Mouse (Mus musculus): ENCODE results near the gene Comt. TPM values are rescaled to one million over a fixed set of nuclear protein-coding genes. Genes with fewer than 3 reads are reported as not detected.

Comt gene
- polyA plus RNA-seq, 1 experiment from 2014 or later: 50.8 TPM

DNA sequence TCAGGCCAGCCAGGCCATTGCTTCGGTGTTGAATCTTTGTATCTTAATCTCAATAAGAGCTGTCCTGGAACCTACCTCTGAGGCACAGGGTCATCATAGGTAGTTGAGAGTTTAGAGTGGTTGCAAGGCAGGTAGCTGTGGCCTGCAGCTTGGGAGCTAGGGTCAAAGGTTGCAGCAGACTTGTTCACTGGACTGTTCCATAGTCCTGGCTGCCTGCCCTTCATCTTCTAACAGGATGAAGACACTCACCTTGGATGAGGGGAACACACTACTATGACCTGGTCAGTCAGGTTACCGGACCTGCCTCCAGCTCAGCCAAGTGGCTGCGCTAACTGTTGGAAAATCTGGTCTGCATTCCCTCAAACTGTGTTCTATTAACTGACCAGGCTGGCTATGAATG is 35.5 kb downstream of the Comt start:
- H3K36me3 ChIP-seq (ENCODE audit: control insufficient read depth, insufficient read depth, low read length): no peaks in the 10 kb centered on the region
- H3K4me3 ChIP-seq (ENCODE audit: low read depth, low read length): no peak overlapping the region
- H3K9me3 ChIP-seq (ENCODE audit: control insufficient read depth, low read length): no peaks in the 10 kb centered on the region
- H3K9ac ChIP-seq (ENCODE audit: low read length): no peak overlapping the region
- H3K4me2 ChIP-seq: no peak overlapping the region
- H3K27ac ChIP-seq (ENCODE audit: low read depth, low read length): no peak overlapping the region
- 98% methylated on average over 3 of the region's 3 CpGs for WGBS
- H3K4me1 ChIP-seq (ENCODE audit: control insufficient read depth, insufficient read depth, low read length): peaks cover 58% of the 10 kb centered on the region
- DNase-seq (ENCODE audit: low spot score, missing footprints): no peak
- no peak for ATAC-seq (ENCODE audit: low FRiP score)
- H3K27me3 ChIP-seq (ENCODE audit: control insufficient read depth, insufficient read depth, low read length): no peaks in the 10 kb centered on the region

DNA sequence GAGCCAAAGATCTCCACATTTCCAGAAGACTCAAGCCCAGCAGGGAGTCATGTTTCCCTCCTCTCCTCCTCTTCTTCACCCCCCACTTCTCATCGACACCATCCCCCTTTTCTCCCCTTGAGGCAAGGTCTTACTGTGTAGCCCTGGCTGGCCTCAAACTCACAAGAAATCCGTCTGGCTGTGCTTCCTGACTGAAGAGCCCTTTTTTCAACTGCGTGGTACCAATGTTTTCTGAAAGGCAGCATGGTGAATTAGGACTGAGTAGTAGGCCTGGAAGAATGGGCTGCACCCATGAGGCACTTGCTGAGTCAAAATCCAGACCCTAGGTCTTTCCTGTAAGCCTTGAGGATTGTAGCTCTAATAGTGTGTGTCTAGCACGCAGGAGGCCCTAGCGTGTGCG is 36.3 kb downstream of the Comt start:
- H3K27ac ChIP-seq (ENCODE audit: low read depth, low read length): no peak overlapping the region
- no peaks in the 10 kb centered on the region for H3K27me3 ChIP-seq (ENCODE audit: control insufficient read depth, insufficient read depth, low read length)
- H3K4me3 ChIP-seq (ENCODE audit: low read depth, low read length): no peak overlapping the region
- no peak for ATAC-seq (ENCODE audit: low FRiP score)
- no peak overlapping the region for H3K9ac ChIP-seq (ENCODE audit: low read length)
- H3K4me2 ChIP-seq: no peak overlapping the region
- peak; percentile 75 for DNase-seq (ENCODE audit: low spot score, missing footprints)
- WGBS: 75% methylated on average over 6 of the region's 6 CpGs
- H3K9me3 ChIP-seq (ENCODE audit: control insufficient read depth, low read length): no peaks in the 10 kb centered on the region
- no peaks in the 10 kb centered on the region for H3K36me3 ChIP-seq (ENCODE audit: control insufficient read depth, insufficient read depth, low read length)
- H3K4me1 ChIP-seq (ENCODE audit: control insufficient read depth, insufficient read depth, low read length): peaks cover 51% of the 10 kb centered on the region

DNA sequence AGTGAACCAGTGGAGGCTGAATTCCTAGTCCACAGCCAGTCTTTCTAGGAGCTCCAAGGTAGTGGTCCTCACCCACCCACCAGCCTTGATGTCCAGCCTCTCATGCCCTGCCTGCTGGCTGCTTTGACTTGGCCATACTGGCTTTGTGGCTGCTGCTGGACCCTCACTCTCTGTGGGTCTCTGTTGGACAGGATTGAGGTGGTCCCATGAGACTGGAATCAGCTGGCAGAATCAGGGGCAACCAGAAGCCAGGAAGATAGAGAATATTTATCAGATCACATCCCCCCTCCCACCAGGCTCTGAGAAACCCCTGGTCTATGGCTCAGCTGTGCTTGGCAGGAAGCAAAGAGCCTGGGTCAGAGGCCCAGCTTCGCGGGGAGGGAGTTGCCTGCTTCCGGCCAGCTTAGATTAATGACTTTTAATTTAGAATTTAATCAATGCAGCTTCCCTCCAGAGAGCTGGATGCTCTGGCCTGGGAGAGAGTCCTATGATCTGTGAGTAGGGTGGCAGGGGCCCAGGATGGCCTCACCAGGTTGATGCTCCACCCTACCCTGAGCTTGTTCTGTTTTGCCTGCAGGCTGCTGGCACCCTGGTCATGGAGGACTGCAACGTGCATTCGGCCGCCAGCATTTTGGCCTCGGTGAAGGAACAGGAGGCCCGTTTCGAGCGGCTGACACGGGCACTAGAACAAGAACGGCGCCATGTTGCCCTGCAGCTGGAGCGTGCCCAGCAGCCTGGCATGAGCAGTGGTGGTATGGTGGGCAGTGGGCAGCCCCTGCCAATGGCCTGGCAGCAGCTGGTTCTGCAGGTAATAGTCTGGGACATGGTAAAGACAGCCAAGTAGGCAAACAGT is 37.8 kb downstream of the Comt start:
- DNase-seq (ENCODE audit: low spot score, missing footprints): no peak
- Histone ChIP-seq H3K27ac (ENCODE audit: low read depth, low read length) (peak overlapping the region; percentile 37), H3K9me3 (ENCODE audit: control insufficient read depth, low read length) (no peaks in the 10 kb centered on the region), H3K4me3 (ENCODE audit: low read depth, low read length) (no peak overlapping the region), H3K4me2 (no peak overlapping the region), H3K9ac (ENCODE audit: low read length) (peak overlapping the region; percentile 7; the same call in 1 of the 2 replicates), H3K27me3 (ENCODE audit: control insufficient read depth, insufficient read depth, low read length) (no peaks in the 10 kb centered on the region), H3K4me1 (ENCODE audit: control insufficient read depth, insufficient read depth, low read length) (peaks cover 42% of the 10 kb centered on the region), H3K36me3 (ENCODE audit: control insufficient read depth, insufficient read depth, low read length) (no peaks in the 10 kb centered on the region)
- WGBS: 93% methylated on average over 14 of the region's 14 CpGs
- ATAC-seq (ENCODE audit: low FRiP score): no peak

DNA sequence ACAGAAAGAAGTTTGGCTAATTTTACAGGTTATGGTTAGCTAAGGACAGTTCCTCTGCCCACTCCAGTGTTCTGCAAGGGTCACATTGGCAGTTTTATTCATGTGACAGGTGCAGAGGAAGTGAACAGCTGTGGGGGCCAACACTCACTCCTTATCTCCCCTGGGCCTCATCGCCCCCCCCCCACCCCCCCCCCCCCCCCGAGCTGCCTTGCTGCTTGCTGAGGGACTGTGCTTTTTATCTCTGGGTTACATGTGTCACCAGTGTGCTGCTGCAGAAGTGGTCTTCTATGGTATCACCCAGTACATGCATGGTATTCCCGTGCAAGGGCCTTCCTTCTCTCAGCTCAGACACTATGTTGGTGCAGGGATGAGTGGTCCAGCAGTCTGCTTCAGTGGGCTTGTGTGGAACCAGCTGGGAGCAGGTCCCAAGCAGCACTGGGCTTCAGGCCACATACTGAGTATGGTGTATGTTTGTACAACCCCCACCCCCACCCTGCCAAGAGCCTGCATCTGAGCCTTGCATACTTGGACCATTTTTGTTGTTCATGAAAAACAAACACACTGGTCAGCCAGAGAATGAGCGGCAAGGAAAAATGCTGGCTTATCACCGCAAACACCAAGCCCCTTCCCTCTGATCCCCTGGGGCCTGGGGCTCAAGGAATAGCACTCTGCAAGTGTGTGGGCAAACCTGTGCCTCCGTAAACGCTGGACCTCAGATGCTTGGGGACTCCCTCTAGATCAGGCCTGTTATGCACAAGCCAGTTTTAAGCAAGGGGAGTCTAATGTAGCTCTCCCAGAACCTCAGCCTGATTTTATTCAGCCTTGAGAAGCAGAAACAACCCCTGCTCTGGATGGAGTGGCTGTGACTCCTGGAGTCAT is 38.7 kb downstream of the Comt start:
- WGBS: 38% methylated on average over 6 of the region's 7 CpGs
- H3K9ac ChIP-seq (ENCODE audit: low read length): no peak overlapping the region; the same call in 1 of the 2 replicates
- H3K36me3 ChIP-seq (ENCODE audit: control insufficient read depth, insufficient read depth, low read length): no peaks in the 10 kb centered on the region

GRCm38 (mm10) chr16:18386972-18387371 is 39.7 kb downstream of the Comt start:
- no peak for ATAC-seq (ENCODE audit: low FRiP score)
- H3K4me3 ChIP-seq (ENCODE audit: low read depth, low read length): no peak overlapping the region
- DNase-seq (ENCODE audit: low spot score, missing footprints): no peak
- H3K27ac ChIP-seq (ENCODE audit: low read depth, low read length): no peak overlapping the region
- H3K4me1 ChIP-seq (ENCODE audit: control insufficient read depth, insufficient read depth, low read length): peaks cover 47% of the 10 kb centered on the region
- H3K9me3 ChIP-seq (ENCODE audit: control insufficient read depth, low read length): no peaks in the 10 kb centered on the region
- H3K27me3 ChIP-seq (ENCODE audit: control insufficient read depth, insufficient read depth, low read length): no peaks in the 10 kb centered on the region
- H3K4me2 ChIP-seq: no peak overlapping the region
- H3K9ac ChIP-seq (ENCODE audit: low read length): no peak overlapping the region
- H3K36me3 ChIP-seq (ENCODE audit: control insufficient read depth, insufficient read depth, low read length): no peaks in the 10 kb centered on the region
- 45% methylated on average over 3 of the region's 3 CpGs for WGBS

More for the DNA sequence above, 38.7 kb downstream of the Comt start:
- no peak overlapping the region for H3K4me2 ChIP-seq
- H3K27me3 ChIP-seq (ENCODE audit: control insufficient read depth, insufficient read depth, low read length): no peaks in the 10 kb centered on the region
- no peak overlapping the region for H3K4me3 ChIP-seq (ENCODE audit: low read depth, low read length)
- ATAC-seq (ENCODE audit: low FRiP score) (no peak), DNase-seq (ENCODE audit: low spot score, missing footprints) (no peak)
- H3K27ac ChIP-seq (ENCODE audit: low read depth, low read length): peak overlapping the region; percentile 37
- no peaks in the 10 kb centered on the region for H3K9me3 ChIP-seq (ENCODE audit: control insufficient read depth, low read length)
- peaks cover 41% of the 10 kb centered on the region for H3K4me1 ChIP-seq (ENCODE audit: control insufficient read depth, insufficient read depth, low read length)

DNA sequence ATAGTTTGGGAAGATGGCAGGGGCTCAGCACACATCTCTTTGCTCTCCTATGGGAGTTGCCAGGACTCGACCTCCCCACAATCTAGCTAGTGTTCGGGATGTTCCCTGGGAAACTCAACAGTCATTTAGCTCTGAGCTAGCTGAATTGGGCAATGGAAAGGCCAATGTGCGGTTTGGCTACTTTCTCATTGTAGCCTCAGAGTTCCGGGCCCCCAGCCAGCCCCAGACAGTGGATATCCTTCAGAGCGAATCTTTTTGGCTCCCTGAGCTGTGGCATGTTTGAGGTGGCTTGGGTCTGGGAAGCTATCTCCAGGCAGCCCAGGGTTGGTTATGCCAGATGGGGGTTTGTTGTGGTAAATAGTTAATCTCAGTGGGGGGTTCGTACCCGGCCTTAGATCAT is 40.2 kb downstream of the Comt start:
- Histone ChIP-seq H3K9ac (ENCODE audit: low read length) (no peak overlapping the region), H3K27ac (ENCODE audit: low read depth, low read length) (no peak overlapping the region), H3K36me3 (ENCODE audit: control insufficient read depth, insufficient read depth, low read length) (no peaks in the 10 kb centered on the region), H3K4me1 (ENCODE audit: control insufficient read depth, insufficient read depth, low read length) (peaks cover 51% of the 10 kb centered on the region), H3K27me3 (ENCODE audit: control insufficient read depth, insufficient read depth, low read length) (no peaks in the 10 kb centered on the region), H3K4me2 (no peak overlapping the region), H3K9me3 (ENCODE audit: control insufficient read depth, low read length) (no peaks in the 10 kb centered on the region), H3K4me3 (ENCODE audit: low read depth, low read length) (no peak overlapping the region)
- ATAC-seq (ENCODE audit: low FRiP score) (no peak), DNase-seq (ENCODE audit: low spot score, missing footprints) (no peak)
- WGBS: 82% methylated on average over 7 of the region's 7 CpGs

DNA sequence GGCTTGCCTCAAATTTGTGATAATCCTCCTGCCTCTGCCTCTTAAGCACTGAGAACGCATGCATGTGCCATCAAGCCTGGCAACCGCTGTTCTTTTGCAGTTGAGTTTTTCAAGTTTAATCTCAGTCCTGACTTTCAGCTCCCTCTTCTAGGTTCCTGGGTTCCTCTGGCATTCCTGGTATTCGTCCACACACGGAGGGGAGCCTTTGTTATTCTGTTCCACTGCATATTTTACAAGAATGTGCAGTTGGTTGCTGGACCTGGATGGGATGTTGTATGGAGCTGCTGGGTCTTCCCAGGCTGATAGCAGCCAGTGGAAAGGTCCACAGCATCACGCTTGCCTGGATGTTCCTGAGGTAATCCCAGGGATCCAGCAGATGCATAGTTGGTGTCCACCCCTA is 41.2 kb downstream of the Comt start:
- H3K9me3 ChIP-seq (ENCODE audit: control insufficient read depth, low read length): no peaks in the 10 kb centered on the region
- no peak overlapping the region for H3K4me3 ChIP-seq (ENCODE audit: low read depth, low read length)
- no peak overlapping the region for H3K27ac ChIP-seq (ENCODE audit: low read depth, low read length)
- no peak overlapping the region for H3K4me2 ChIP-seq
- H3K36me3 ChIP-seq (ENCODE audit: control insufficient read depth, insufficient read depth, low read length): no peaks in the 10 kb centered on the region
- H3K27me3 ChIP-seq (ENCODE audit: control insufficient read depth, insufficient read depth, low read length): no peaks in the 10 kb centered on the region
- WGBS: 60% methylated on average over 5 of the region's 5 CpGs
- H3K9ac ChIP-seq (ENCODE audit: low read length): no peak overlapping the region
- DNase-seq (ENCODE audit: low spot score, missing footprints): no peak
- no peak for ATAC-seq (ENCODE audit: low FRiP score)
- H3K4me1 ChIP-seq (ENCODE audit: control insufficient read depth, insufficient read depth, low read length): peaks cover 62% of the 10 kb centered on the region

DNA sequence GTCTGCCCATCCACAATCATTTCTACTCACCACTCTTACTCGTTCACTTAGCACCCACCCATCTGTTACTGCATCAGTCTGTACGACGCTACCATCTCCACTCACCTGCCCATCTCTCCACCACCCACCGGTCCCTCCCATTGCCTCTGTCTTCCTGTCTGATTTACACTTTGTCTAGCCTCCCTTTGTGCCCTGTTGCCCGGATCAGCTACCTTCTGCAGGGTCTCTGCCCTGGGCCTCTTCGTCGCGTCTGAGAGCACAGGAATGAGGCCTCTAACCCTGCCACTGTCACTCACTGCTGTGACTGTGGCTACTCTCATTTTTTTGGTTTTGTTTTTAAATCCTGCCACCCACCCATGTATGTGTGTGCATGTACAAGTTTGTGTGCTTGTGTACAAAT is 42.0 kb downstream of the Comt start:
- Histone ChIP-seq H3K9me3 (ENCODE audit: control insufficient read depth, low read length) (no peaks in the 10 kb centered on the region), H3K4me2 (no peak overlapping the region), H3K4me1 (ENCODE audit: control insufficient read depth, insufficient read depth, low read length) (peaks cover 69% of the 10 kb centered on the region), H3K9ac (ENCODE audit: low read length) (no peak overlapping the region), H3K27me3 (ENCODE audit: control insufficient read depth, insufficient read depth, low read length) (no peaks in the 10 kb centered on the region), H3K36me3 (ENCODE audit: control insufficient read depth, insufficient read depth, low read length) (no peaks in the 10 kb centered on the region), H3K4me3 (ENCODE audit: low read depth, low read length) (no peak overlapping the region), H3K27ac (ENCODE audit: low read depth, low read length) (no peak overlapping the region)
- 55% methylated on average over 8 of the region's 8 CpGs for WGBS
- no peak for ATAC-seq (ENCODE audit: low FRiP score)
- DNase-seq (ENCODE audit: low spot score, missing footprints): no peak

- Histone ChIP-seq H3K4me1 (ENCODE audit: control insufficient read depth, insufficient read depth, low read length) (peaks cover 72% of the 10 kb centered on the region), H3K36me3 (ENCODE audit: control insufficient read depth, insufficient read depth, low read length) (no peaks in the 10 kb centered on the region), H3K9me3 (ENCODE audit: control insufficient read depth, low read length) (no peaks in the 10 kb centered on the region), H3K4me2 (no peak overlapping the region), H3K27me3 (ENCODE audit: control insufficient read depth, insufficient read depth, low read length) (no peaks in the 10 kb centered on the region), H3K27ac (ENCODE audit: low read depth, low read length) (no peak overlapping the region), H3K4me3 (ENCODE audit: low read depth, low read length) (no peak overlapping the region), H3K9ac (ENCODE audit: low read length) (no peak overlapping the region)
- WGBS: 82% methylated on average over 7 of the region's 7 CpGs
- ATAC-seq (ENCODE audit: low FRiP score): no peak
- no peak for DNase-seq (ENCODE audit: low spot score, missing footprints)
These were observed 42.4 kb downstream of the Comt start for GRCm38 (mm10) chr16:18384211-18384610.
